Mouse (Mus musculus): Measurements from ENCODE around the gene Ipcef1.

Gene Ipcef1

GRCm38 (mm10) chr10:6977843-6978242, 74.4 kb downstream of the Ipcef1 start:
- DNase-seq (ENCODE audit: low read depth in 1 of 2, low spot score in 2 of 2): no peak

GRCm38 (mm10) chr10:6968334-6968733, 83.9 kb downstream of the Ipcef1 start:
- DNase-seq (ENCODE audit: low read depth in 1 of 2, low spot score in 2 of 2): no peak

- no peak for DNase-seq (ENCODE audit: low read depth in 1 of 2, low spot score in 2 of 2)
Measured at GRCm38 (mm10) chr10:6967588-6968242, 84.6 kb downstream of the Ipcef1 start.

GRCm38 (mm10) chr10:6958791-6959190, 93.5 kb downstream of the Ipcef1 start:
- no peak for DNase-seq (ENCODE audit: low read depth in 1 of 2, low spot score in 2 of 2)

GRCm38 (mm10) chr10:6956357-6956756, 95.9 kb downstream of the Ipcef1 start:
- no peak for DNase-seq (ENCODE audit: low read depth in 1 of 2, low spot score in 2 of 2)

- no peak for DNase-seq (ENCODE audit: low read depth in 1 of 2, low spot score in 2 of 2)
Measured at GRCm38 (mm10) chr10:6954533-6954932, 97.7 kb downstream of the Ipcef1 start.

GRCm38 (mm10) chr10:6953115-6953514, 99.2 kb downstream of the Ipcef1 start:
- no peak for DNase-seq (ENCODE audit: low read depth in 1 of 2, low spot score in 2 of 2)

- no peak for DNase-seq (ENCODE audit: low read depth in 1 of 2, low spot score in 2 of 2)
Measured at GRCm38 (mm10) chr10:6936671-6937425, 115.4 kb downstream of the Ipcef1 start.

- no peak for DNase-seq (ENCODE audit: low read depth in 1 of 2, low spot score in 2 of 2)
Measured at GRCm38 (mm10) chr10:6934776-6935175, 117.5 kb downstream of the Ipcef1 start.

- no peak for DNase-seq (ENCODE audit: low read depth in 1 of 2, low spot score in 2 of 2)
Measured at GRCm38 (mm10) chr10:6930889-6931288, 121.4 kb downstream of the Ipcef1 start.

- no peak for DNase-seq (ENCODE audit: low read depth in 1 of 2, low spot score in 2 of 2)
Measured at GRCm38 (mm10) chr10:6930398-6930797, 121.9 kb downstream of the Ipcef1 start.

GRCm38 (mm10) chr10:6928905-6929304, 123.4 kb downstream of the Ipcef1 start:
- DNase-seq (ENCODE audit: low read depth in 1 of 2, low spot score in 2 of 2): no peak

GRCm38 (mm10) chr10:6927600-6928223, 124.6 kb downstream of the Ipcef1 start:
- no peak for DNase-seq (ENCODE audit: low read depth in 1 of 2, low spot score in 2 of 2)

GRCm38 (mm10) chr10:6926724-6927123, 125.6 kb downstream of the Ipcef1 start:
- no peak for DNase-seq (ENCODE audit: low read depth in 1 of 2, low spot score in 2 of 2)

GRCm38 (mm10) chr10:6916545-6917257, 135.6 kb downstream of the Ipcef1 start:
- no peak for DNase-seq (ENCODE audit: low read depth in 1 of 2, low spot score in 2 of 2)

- DNase-seq (ENCODE audit: low read depth in 1 of 2, low spot score in 2 of 2): no peak
Measured at GRCm38 (mm10) chr10:6915991-6916390, 136.3 kb downstream of the Ipcef1 start.

- no peak for DNase-seq (ENCODE audit: low read depth in 1 of 2, low spot score in 2 of 2)
Measured at GRCm38 (mm10) chr10:6909763-6910162, 142.5 kb downstream of the Ipcef1 start.

- no peak for DNase-seq (ENCODE audit: low read depth in 1 of 2, low spot score in 2 of 2)
Measured at GRCm38 (mm10) chr10:6901819-6902393, 150.4 kb downstream of the Ipcef1 start.

GRCm38 (mm10) chr10:6900126-6900525, 152.2 kb downstream of the Ipcef1 start:
- DNase-seq (ENCODE audit: low read depth in 1 of 2, low spot score in 2 of 2): no peak

- no peak for DNase-seq (ENCODE audit: low read depth in 1 of 2, low spot score in 2 of 2)
Measured at GRCm38 (mm10) chr10:6896659-6897303, 155.5 kb downstream of the Ipcef1 start.

- no peak for DNase-seq (ENCODE audit: low read depth in 1 of 2, low spot score in 2 of 2)
Measured at GRCm38 (mm10) chr10:6895796-6896195, 156.5 kb downstream of the Ipcef1 start.

Data from monocyte, adult 2 months (primary cell).